Mouse (Mus musculus): Measurements from ENCODE around the gene Gp9. TPM values are rescaled to one million over a fixed set of nuclear protein-coding genes. Genes with fewer than 3 reads are reported as not detected.
"Not testable (repeated sequence)": the region's sequence is repeated elsewhere in the genome, so short reads cannot be mapped to it uniquely, and the experiment has no call there.

Gene Gp9
- total RNA-seq, 1 experiment from 2014 or later: 9.3 TPM

GRCm38 (mm10) chr6:87745301-87745700 is 32.6 kb upstream of the Gp9 start:
- ATAC-seq (replicated peaks in 1 of 2; ENCODE audit: insufficient read depth in 1 of 2, low FRiP score in 2 of 2, low TSS enrichment in 1 of 2, low read depth in 1 of 2, poor library complexity in 2 of 2, severe bottlenecking in 2 of 2): no peak

- no peak for ATAC-seq (replicated peaks in 1 of 2; ENCODE audit: insufficient read depth in 1 of 2, low FRiP score in 2 of 2, low TSS enrichment in 1 of 2, low read depth in 1 of 2, poor library complexity in 2 of 2, severe bottlenecking in 2 of 2)
These were observed 31.8 kb upstream of the Gp9 start for GRCm38 (mm10) chr6:87746059-87746458.

- ATAC-seq (replicated peaks in 1 of 2; ENCODE audit: insufficient read depth in 1 of 2, low FRiP score in 2 of 2, low TSS enrichment in 1 of 2, low read depth in 1 of 2, poor library complexity in 2 of 2, severe bottlenecking in 2 of 2): no peak
These were observed 31.0 kb upstream of the Gp9 start for GRCm38 (mm10) chr6:87746849-87747248.

GRCm38 (mm10) chr6:87748078-87748477 is 29.8 kb upstream of the Gp9 start:
- 0 out of 4 replicates have a peak, but pooled peaks of 1 of the 2 experiments have one; percentile 34 for ATAC-seq (replicated peaks in 1 of 2; ENCODE audit: insufficient read depth in 1 of 2, low FRiP score in 2 of 2, low TSS enrichment in 1 of 2, low read depth in 1 of 2, poor library complexity in 2 of 2, severe bottlenecking in 2 of 2)

GRCm38 (mm10) chr6:87748531-87748930 is 29.3 kb upstream of the Gp9 start:
- ATAC-seq (replicated peaks in 1 of 2; ENCODE audit: insufficient read depth in 1 of 2, low FRiP score in 2 of 2, low TSS enrichment in 1 of 2, low read depth in 1 of 2, poor library complexity in 2 of 2, severe bottlenecking in 2 of 2): no peak

GRCm38 (mm10) chr6:87750184-87750910 is 27.5 kb upstream of the Gp9 start:
- ATAC-seq (replicated peaks in 1 of 2; ENCODE audit: insufficient read depth in 1 of 2, low FRiP score in 2 of 2, low TSS enrichment in 1 of 2, low read depth in 1 of 2, poor library complexity in 2 of 2, severe bottlenecking in 2 of 2): peak in 1 of 2 experiments; percentile 39; a peak in 2 of 4 replicates

- no peak for ATAC-seq (replicated peaks in 1 of 2; ENCODE audit: insufficient read depth in 1 of 2, low FRiP score in 2 of 2, low TSS enrichment in 1 of 2, low read depth in 1 of 2, poor library complexity in 2 of 2, severe bottlenecking in 2 of 2)
These were observed 26.3 kb upstream of the Gp9 start for GRCm38 (mm10) chr6:87751574-87751973.

GRCm38 (mm10) chr6:87755196-87755595 is 22.7 kb upstream of the Gp9 start:
- ATAC-seq (replicated peaks in 1 of 2; ENCODE audit: insufficient read depth in 1 of 2, low FRiP score in 2 of 2, low TSS enrichment in 1 of 2, low read depth in 1 of 2, poor library complexity in 2 of 2, severe bottlenecking in 2 of 2): no peak

- no peak for ATAC-seq (replicated peaks in 1 of 2; ENCODE audit: insufficient read depth in 1 of 2, low FRiP score in 2 of 2, low TSS enrichment in 1 of 2, low read depth in 1 of 2, poor library complexity in 2 of 2, severe bottlenecking in 2 of 2)
These were observed 21.0 kb upstream of the Gp9 start for GRCm38 (mm10) chr6:87756896-87757295.

- ATAC-seq (replicated peaks in 1 of 2; ENCODE audit: insufficient read depth in 1 of 2, low FRiP score in 2 of 2, low TSS enrichment in 1 of 2, low read depth in 1 of 2, poor library complexity in 2 of 2, severe bottlenecking in 2 of 2): no peak
These were observed 18.5 kb upstream of the Gp9 start for GRCm38 (mm10) chr6:87759404-87759803.

GRCm38 (mm10) chr6:87759850-87760249 is 18.0 kb upstream of the Gp9 start:
- ATAC-seq (replicated peaks in 1 of 2; ENCODE audit: insufficient read depth in 1 of 2, low FRiP score in 2 of 2, low TSS enrichment in 1 of 2, low read depth in 1 of 2, poor library complexity in 2 of 2, severe bottlenecking in 2 of 2): no peak

- ATAC-seq (replicated peaks in 1 of 2; ENCODE audit: insufficient read depth in 1 of 2, low FRiP score in 2 of 2, low TSS enrichment in 1 of 2, low read depth in 1 of 2, poor library complexity in 2 of 2, severe bottlenecking in 2 of 2): no peak
These were observed 15.7 kb upstream of the Gp9 start for GRCm38 (mm10) chr6:87762161-87762560.

GRCm38 (mm10) chr6:87763376-87764280 is 14.2 kb upstream of the Gp9 start:
- ATAC-seq (replicated peaks in 1 of 2; ENCODE audit: insufficient read depth in 1 of 2, low FRiP score in 2 of 2, low TSS enrichment in 1 of 2, low read depth in 1 of 2, poor library complexity in 2 of 2, severe bottlenecking in 2 of 2): peak; percentile 37 to 58; a peak in 1 of 4 replicates

GRCm38 (mm10) chr6:87764296-87764695 is 13.6 kb upstream of the Gp9 start:
- ATAC-seq (replicated peaks in 1 of 2; ENCODE audit: insufficient read depth in 1 of 2, low FRiP score in 2 of 2, low TSS enrichment in 1 of 2, low read depth in 1 of 2, poor library complexity in 2 of 2, severe bottlenecking in 2 of 2): not testable (repeated sequence)

GRCm38 (mm10) chr6:87770626-87771025 is 7.2 kb upstream of the Gp9 start:
- peak; percentile 87 to 92 for ATAC-seq (replicated peaks in 1 of 2; ENCODE audit: insufficient read depth in 1 of 2, low FRiP score in 2 of 2, low TSS enrichment in 1 of 2, low read depth in 1 of 2, poor library complexity in 2 of 2, severe bottlenecking in 2 of 2)

GRCm38 (mm10) chr6:87774466-87774865 is 3.4 kb upstream of the Gp9 start:
- ATAC-seq (replicated peaks in 1 of 2; ENCODE audit: insufficient read depth in 1 of 2, low FRiP score in 2 of 2, low TSS enrichment in 1 of 2, low read depth in 1 of 2, poor library complexity in 2 of 2, severe bottlenecking in 2 of 2): no peak

- ATAC-seq (replicated peaks in 1 of 2; ENCODE audit: insufficient read depth in 1 of 2, low FRiP score in 2 of 2, low TSS enrichment in 1 of 2, low read depth in 1 of 2, poor library complexity in 2 of 2, severe bottlenecking in 2 of 2): no peak
These were observed 3.0 kb upstream of the Gp9 start for GRCm38 (mm10) chr6:87774909-87775308.

- peak; percentile 52 to 70; a peak in 3 of 4 replicates for ATAC-seq (replicated peaks in 1 of 2; ENCODE audit: insufficient read depth in 1 of 2, low FRiP score in 2 of 2, low TSS enrichment in 1 of 2, low read depth in 1 of 2, poor library complexity in 2 of 2, severe bottlenecking in 2 of 2)
These were observed 2.2 kb upstream of the Gp9 start for GRCm38 (mm10) chr6:87775588-87776245.
